Mouse (Mus musculus): ENCODE data around the gene Col16a1.

Gene Col16a1

DNA sequence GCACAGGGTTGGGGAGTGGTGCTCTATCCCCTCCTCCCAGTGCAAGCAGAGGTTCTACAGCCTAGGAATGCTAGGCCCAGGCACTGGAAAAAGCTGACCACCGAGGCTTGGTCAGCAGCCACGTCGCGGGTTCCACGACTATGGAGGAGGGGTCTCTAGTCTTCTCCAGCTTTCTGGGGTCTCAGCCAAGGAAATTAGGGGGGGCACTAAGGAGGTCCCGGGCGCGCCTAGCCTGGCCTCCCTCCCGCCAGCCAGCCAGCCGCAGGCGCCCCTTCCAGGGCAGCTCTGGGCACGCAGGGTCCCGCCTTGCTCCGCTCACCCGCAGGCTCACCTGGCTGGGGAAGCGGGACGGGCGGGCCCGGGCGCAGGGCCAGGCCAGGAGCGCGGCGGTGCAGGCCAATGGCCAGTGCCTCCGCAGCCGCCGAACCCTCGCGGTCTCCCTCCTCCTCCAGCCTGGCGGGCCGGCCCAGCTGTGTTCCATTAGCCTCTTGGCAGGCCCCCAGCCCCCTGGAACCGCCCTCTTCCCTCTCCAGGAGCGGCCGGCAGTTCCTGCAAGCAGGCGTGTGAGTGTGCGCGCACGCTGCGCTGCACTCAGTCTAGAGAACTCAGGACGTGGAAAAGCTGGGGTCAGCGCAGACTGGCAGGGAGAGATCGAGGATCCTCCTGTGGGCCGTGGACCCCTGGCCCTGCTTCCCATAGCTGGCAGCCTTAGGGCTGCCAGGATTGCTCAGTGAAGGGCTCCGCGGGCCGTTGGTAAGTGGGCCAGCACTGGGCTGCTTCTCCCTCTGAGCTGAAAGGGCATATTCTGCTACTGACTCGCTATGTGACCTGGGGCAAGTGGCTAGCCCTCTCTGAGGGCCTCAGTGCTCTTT, at the start of gene Col16a1:
Gene Col16a1, plus strand, starts transcription at position 510 of the 872 bp plus-strand sequence.
- no peak for DNase-seq (ENCODE audit: low read depth, low spot score)

DNA sequence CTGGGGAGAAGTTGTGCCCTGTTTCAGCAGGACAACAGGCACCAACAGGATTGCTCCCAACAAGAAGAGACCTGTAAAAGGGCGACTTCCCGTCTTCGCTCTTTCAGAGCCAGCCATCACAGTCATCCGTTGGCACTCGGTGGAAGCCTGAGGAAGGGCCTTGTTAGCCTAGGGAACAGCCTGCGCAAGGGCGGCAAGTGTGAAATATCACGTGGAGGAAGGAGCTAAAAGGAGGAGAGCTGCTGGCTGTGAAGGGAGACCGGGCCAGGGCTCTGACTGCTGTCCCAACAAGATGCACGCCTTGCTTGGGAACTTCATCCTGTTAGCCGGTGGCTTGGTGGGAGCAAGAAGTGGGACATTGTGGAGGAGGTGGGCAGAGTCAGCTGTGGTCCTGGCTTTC, 49.5 kb upstream of the Col16a1 start:
- no peak for DNase-seq (ENCODE audit: low read depth, low spot score)

DNA sequence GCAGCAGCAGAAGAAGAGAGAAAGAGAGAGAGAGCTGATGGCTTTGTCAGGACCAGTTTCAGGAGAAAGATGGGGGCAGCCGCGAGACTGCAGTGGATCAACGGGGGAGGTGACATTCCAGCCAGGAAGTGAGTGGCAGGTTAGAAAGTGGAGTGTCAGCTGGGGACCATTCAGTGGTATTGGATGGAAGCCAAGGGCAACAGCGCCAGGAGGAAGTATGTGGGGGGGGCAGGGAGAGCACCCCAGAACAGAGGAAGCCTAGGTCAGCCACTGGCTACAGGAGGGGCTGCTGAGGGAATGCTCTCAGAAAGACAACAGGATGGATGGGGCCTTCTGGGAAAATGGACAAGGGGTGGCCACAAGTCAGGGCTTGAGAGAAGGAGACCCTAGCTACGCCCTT, 45.9 kb upstream of the Col16a1 start:
- DNase-seq (ENCODE audit: low read depth, low spot score) = no peak

DNA sequence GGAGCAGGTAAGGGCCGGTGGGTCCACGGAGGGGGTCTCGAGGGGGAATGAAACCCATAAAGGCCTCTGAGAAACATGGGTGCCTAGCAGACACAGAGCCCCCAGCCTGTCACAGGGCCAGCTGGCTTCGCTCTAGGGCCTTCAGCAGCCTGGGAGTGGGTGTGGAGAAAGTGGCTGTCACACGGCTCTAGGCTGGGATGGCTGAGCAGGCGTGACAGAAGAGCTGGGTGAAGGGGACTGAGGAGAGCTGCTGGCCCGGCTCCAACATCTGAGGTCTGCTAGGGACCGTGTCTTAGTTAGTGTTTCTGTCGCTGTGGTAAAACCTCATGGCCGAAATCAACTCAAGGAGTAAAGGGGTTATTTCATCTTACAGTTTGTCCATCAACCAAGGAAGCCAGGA, 45.5 kb upstream of the Col16a1 start:
- DNase-seq (ENCODE audit: low read depth, low spot score) = no peak

DNA sequence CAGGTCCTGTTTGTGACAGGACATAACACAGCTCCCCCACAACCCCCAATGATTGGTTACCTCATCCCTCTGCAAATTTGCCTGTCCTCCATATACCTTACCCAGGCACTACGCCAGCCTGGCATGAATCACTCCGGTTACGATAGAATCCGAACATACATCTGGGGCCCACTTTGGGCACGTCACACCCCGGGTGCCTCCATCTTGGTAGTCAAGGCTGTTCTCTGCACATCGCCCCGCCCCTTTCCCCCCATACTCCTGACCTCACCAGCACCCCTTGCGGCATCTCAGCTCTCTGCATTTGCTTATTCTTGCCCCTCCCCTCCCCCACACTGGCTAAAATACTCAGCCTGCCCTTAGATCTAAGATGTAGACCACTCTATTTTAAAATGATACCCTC, 42.0 kb upstream of the Col16a1 start:
- no peak for DNase-seq (ENCODE audit: low read depth, low spot score)

DNA sequence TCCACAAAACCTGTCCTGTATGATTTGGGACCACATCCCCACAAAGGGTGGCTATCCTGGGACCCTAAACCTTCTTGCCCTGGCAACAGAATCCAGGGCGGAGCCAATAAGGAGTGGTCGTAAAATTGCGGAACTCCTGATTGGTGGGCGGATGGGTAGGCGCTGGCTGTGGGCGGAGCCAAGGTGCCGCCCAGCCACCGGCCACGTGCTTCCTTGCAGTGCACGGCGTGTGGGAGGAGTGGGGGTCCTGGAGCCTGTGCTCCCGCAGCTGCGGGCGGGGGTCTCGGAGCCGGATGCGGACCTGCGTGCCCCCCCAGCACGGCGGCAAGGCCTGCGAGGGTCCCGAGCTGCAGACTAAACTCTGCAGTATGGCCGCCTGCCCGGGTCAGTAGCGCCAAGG, 41.1 kb upstream of the Col16a1 start:
- no peak for DNase-seq (ENCODE audit: low read depth, low spot score)

DNA sequence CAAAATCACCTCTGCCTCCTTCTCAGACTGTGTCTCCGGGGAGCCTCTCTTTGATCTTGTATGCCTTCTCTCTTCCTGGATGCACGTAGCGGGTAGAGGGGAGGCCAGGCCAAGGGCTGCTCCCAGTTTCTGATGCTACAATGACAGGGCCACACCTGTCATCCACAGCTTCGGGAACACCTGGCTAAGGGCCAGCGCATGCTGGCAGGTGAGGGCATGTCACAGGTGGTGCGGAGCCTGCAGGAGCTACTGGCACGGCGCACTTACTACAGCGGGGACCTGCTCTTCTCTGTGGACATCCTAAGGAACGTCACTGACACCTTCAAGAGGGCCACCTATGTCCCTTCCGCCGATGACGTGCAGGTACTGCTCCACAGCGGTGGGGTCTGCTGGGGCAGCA, 38.6 kb upstream of the Col16a1 start:
- DNase-seq (ENCODE audit: low read depth, low spot score) = no peak

DNA sequence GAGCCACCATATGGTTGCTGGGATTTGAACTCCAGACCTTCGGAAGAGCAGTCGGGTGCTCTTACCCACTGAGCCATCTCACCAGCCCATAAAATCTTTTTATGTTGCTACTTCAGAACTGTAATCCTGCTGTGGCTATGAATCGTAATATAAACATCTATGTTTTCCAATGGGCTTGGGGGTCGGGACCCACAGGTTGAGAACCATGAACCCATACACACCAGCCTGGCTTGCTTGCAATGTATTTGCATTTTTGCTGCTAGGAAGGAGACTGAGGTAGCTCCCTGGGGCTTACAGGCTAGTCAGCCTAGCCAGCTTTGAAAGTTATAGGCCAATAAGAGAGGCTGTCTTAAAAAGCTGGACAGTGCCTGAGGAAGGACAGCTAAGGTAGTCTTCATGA, 36.9 kb upstream of the Col16a1 start:
- no peak for DNase-seq (ENCODE audit: low read depth, low spot score)

DNA sequence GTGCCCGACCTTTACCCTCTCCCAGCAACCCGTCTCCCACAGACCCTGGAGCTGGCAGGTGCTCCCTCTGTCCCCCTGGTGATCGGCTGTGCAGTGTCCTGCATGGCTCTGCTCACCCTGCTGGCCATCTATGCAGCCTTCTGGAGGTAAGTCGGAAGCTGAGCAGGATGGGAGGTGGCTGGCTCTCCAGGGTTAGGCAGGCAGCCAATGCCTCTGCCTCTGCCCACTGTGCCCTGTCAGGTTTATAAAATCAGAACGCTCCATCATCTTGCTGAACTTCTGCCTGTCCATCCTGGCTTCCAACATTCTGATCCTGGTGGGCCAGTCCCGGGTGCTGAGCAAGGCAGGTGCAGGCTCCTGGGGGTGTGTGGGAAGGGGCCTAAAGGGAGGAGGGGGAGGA, 35.4 kb upstream of the Col16a1 start:
- no peak for DNase-seq (ENCODE audit: low read depth, low spot score)

DNA sequence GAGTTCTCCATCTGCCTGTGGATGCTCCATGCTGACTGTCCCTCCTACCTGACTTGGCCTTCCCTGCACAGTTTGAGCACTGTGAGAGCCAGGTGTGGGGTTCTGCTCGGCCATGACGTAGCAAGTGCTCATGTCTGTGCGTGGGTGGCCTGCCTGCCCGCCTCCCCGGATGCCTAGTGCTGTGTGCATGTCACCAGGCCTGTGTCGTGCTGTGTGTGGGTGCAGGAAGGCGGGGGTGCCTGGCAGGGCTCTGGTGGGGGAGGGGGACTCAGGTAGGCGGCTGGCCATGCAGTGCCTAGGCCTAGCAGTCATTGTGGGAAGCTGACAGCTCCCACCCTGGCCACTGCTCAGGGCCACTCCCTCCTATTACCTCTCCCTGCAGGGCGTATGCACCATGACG, 34.5 kb upstream of the Col16a1 start:
- DNase-seq (ENCODE audit: low read depth, low spot score) = peak; percentile 27

DNA sequence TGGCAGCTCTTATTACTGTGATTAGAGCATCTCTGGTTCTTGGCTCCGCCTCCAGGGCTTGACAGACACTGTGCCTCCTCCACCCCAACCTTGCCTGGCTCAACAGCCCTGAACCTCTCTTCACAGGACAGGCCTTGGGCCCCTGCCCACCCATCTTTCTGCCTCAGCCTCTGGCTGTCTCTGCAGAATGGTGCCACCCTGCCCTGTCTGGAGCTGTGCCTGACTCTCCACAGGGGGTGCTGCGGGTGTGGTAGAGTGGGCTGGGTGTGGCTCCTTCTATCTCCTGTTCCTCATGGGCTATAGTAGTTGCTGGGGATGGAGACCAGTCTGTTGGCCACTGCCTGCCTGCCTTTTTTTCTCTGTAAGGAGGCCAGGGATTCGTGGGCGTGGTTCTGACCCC, 31.6 kb upstream of the Col16a1 start:
- no peak for DNase-seq (ENCODE audit: low read depth, low spot score)

DNA sequence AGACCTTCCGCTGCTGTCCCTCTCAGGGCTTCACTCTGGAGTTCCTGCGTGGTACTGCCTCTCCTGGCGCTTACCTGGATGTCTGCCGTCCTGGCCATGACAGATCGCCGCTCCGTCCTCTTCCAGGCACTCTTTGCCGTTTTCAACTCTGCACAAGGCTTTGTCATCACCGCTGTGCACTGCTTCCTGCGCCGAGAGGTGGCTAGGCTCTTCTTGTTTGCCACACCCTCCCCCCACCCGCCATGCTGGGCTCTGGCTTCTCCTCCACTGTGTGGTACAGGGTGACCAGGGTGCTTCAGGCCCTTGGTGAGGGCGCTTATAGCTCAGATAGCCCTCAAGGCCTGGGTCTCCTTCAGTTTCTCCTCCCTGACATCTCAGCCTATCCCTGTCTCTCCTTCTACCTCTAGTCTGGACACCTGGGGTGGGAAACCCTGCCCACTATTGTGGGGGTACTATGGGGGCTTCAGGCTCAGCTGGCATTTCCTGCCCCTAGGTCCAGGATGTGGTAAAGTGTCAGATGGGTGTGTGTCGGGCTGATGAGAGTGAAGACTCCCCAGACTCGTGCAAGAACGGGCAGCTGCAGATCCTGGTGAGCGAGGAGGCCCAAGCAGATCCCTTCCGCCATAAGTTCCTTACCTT, 30.5 kb upstream of the Col16a1 start:
- DNase-seq (ENCODE audit: low read depth, low spot score) = peak; percentile 24

DNA sequence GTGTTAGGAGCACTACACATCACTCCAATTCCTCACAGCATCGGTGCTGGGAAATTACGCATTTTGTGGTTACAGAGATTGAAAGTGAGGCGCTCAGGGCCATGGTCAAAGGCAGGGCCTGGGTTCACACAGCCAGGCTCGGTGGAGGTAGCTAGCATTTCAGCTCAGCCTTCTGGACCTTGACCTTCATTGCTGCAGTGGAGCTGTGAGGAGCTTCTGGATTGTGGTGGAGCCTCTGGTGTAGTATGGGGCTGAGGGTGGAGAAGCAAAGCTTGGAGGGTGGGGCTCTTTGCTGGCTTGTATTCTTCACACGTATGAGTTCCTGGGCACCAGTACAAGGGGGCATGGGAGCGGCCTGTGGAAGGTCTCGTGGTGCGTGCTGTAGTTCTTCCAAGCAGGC, 24.7 kb upstream of the Col16a1 start:
- DNase-seq (ENCODE audit: low read depth, low spot score) = no peak

DNA sequence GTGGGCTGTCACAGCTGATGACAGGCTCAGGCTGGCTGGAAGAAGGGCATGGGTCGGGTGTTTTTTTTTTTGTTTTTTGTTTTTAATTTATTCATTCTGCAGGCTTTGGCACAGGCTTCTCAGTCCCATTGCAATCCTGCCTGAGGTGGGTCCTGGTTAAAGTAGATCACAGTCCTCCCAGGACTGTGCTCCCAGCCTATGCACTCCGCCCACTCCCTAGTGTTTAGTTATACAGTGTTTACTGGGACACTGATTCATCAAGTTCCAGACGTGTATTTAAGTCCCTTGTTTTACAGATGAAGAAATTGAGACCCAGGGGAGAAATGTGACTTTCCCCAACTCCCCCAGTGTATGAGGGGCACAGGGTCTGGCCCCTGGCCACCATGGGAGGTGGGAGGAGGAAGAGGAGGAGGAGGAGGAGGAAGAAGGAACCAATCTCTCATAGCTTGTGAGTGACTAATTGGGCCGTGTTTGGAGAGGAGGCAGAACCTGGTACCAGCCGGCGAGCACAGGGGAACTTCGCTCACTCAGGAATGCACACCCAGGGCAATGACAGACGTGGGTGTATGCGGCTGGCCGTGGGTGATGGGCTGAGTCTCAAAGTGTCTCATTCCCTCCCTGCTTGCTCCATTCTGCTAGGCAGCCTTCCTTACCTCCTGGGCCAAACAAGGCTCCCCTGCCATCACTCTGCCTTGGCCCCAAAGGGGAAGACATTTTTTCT, 24.0 kb upstream of the Col16a1 start:
- DNase-seq (ENCODE audit: low read depth, low spot score) = no peak

DNA sequence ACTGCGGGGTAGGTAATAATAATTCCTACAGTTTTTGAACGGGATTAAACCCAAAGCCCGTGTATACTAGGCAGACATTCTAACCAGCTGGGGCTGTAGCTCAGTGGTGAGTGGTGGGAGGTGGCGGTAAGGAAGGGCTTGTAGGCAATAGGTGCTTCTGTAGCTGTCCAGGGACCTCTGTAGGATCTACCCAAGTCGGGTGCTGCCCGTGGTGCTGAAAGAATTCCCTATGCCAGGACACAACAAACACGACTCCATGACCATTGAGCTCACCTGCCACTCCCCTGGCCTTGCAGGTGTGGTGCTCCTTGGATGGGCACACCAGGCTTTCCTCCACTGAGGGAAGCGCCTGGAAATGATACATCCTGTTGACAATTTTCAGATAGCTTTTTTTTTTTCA, 22.1 kb upstream of the Col16a1 start:
- DNase-seq (ENCODE audit: low read depth, low spot score) = no peak

DNA sequence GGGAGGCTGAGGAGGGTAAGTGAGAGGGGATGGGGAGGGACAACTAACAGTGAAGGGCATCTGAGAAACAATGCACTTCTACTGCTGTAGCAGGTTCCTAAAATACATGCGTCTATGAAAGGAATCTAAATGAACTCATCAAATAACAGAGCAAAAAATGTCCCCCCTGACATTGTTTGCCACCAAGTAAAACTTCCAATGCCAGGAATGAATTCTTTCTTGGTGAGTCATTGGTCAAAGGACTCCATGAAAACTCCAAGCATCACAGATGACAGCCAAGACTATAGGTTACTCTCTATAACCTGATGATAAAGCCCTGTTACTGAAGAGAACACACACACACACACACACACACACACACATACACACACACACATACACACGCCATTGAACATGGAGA, 16.5 kb upstream of the Col16a1 start:
- no peak for DNase-seq (ENCODE audit: low read depth, low spot score)

DNA sequence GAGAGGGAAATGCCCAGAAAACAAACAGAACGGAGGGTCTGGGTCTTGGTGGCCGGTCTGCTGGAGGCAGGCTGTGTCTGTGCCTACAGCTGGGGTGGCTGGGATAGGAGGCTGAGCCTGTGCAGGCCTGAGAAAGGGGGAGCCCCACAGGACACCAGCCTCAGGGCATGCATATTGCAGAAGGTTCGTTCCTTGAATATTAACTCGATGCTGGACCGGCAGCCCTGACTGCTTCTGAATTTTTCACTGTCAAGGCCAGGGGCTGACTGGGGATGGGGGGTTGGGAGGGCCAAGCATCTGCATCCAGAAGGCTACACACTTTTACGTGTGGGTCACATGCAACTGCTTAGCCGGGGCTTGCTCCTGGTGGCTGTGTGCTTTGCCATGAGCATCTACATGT, 14.1 kb upstream of the Col16a1 start:
- DNase-seq (ENCODE audit: low read depth, low spot score) = no peak

DNA sequence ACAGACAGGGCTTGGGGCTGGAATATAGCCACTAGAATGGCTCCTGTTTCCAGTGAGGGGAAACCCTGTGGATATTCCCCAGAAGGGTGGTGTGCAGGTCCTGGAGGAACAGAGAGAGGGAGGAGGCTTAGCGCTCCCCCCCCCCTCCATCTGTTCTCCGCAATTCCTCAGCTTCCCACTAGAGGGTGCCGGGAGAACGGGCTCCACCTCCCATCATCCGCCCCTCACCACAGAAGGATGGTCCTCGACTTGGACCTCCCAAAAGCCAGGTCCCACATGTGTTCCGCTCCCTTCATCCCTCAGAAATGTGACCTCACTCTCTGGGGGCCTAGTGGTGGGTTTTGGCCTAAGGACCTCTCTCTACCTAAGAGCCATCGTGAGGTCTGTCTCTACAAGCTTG, 11.5 kb upstream of the Col16a1 start:
- peak; percentile 71 for DNase-seq (ENCODE audit: low read depth, low spot score)

DNA sequence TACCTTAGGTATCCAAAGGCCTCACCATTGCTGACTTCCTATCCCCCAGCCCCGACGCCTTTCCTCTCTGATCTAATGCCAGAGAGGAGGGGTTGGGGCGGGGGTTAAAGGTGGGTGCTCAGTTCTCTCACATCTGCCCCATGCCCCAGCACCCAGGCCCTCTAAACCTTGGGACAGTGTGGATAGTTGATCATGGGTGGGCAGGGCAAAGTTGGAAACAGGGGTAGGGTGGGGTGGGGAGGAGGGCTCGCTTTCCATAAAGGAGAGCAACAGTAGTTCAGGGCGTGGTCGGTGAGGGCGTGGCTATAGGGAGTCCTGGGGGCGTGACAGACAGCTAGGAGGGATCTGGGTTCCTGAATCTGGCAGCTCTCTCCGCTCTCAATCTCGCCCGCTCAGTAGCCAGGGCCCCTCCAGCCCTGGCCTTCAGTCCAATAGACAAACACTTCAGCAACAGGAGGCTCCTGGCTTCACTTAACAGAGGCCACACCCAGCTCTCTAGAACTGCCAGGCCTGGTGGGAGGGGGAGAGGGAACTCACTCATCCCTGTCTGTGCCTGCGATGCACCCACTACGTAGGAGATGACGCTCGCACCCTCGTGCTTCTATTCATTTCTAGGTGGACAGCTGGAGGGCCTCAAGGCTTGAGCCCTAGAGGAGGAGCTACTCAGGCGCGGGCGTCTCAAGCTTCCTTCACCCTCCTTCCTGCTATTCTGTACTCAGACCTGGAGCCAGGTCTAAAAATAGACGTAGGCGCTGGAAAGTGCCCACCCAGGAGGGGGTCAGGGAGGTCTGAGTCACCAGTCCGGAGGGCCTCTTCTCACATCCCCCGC, 10.9 kb upstream of the Col16a1 start:
- no peak for DNase-seq (ENCODE audit: low read depth, low spot score)

DNA sequence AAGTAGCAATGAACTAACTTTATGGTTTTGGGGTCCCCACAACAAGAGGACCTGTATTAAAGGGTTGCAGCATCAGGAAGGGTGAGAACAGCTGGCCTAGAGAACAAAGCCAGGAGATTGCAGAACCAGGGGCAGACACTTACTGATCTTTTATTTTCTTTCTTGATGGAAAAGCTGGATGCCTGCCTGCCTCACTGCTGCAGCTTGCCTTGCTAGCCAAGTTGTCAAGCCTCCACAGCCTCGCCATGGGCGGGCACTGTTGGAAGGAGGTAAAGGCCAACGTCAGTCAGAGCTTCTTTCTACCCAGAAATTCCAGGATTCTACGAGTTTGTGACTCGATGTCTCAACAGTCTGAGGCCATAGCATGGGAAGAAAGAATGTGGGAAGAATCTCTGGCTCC, 8.3 kb upstream of the Col16a1 start:
- DNase-seq (ENCODE audit: low read depth, low spot score) = no peak

DNA sequence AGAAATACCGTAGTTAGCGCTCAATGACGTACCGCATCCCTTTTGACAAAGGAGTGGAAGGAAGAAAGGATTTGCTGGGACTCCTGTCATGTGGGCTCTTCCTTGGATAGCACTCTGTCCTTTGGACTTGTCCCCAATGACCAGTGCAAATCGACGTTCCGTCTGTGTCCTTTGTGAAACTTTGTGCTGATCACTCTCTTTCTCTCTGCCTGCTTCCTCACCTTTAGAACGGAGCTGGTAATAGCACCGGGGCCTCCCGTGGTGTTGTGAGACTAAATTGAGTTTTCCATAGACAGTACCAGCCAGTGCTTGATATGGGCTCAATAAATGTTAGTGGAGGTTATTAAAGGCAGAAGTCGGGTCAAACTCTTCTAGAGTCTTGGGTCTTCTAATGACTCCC, 6.6 kb upstream of the Col16a1 start:
- DNase-seq (ENCODE audit: low read depth, low spot score) = no peak

DNA sequence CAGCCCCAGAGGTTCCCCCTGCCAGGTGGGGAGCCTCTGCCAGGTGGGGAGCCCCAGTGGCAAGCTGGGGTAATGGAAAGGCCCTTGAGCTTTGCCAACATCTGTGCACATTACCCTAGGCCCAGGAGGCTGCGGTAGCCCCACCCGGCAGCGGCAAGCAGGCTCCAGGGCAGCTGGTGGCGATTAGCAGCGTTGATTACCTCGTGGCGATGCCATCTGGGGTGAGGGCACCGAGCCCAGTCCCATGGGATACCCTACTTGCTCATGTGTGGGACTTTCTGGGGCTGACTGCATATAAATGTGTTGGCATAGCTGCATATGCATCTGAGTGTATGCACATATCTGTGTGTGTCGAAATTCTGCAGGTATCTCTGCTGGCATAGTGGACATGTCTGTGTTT, 3.4 kb upstream of the Col16a1 start:
- DNase-seq (ENCODE audit: low read depth, low spot score) = no peak

All from CD4-positive, CD25-positive, alpha-beta regulatory T cell, adult 2 months (primary cell).